Mouse (Mus musculus): ENCODE measurements around the gene Coa6. TPM values are rescaled to one million over a fixed set of nuclear protein-coding genes. Genes with fewer than 3 reads are reported as not detected.

The Coa6 gene
- total and polyA plus RNA-seq, 3 experiments = 26.6 to 30.3 (median 29.1) TPM

GRCm38 (mm10) chr8:126424163-126424562 is 1.8 kb downstream of the Coa6 start:
- no peak overlapping the region for H3K4me2 ChIP-seq (ENCODE audit: insufficient read depth, low read depth, poor library complexity, severe bottlenecking)
- H3K9ac ChIP-seq (ENCODE audit: insufficient read depth, low read depth) = no peak overlapping the region
- no peak overlapping the region for H3K4me3 ChIP-seq (replicated peaks in 1 of 3; ENCODE audit: low read depth in 2 of 3, low read length in 2 of 3, poor library complexity in 1 of 3)
- no peak overlapping the region for H3K27ac ChIP-seq (ENCODE audit: insufficient read depth, low read depth)
- peaks cover 11% of the 10 kb centered on the region for H3K79me2 ChIP-seq (replicated peaks; ENCODE audit: control insufficient read depth, extremely low read depth, insufficient read depth, poor library complexity, severe bottlenecking)
- DNase-seq (ENCODE audit: extremely low read depth) = no peak
- H3K27me3 ChIP-seq (replicated peaks) = no peaks in the 10 kb centered on the region
- no peaks in the 10 kb centered on the region for H3K9me3 ChIP-seq (replicated peaks; ENCODE audit: low read length)
- H3K36me3 ChIP-seq (replicated peaks in 1 of 2; ENCODE audit: control insufficient read depth in 1 of 2, insufficient read depth in 1 of 2, low read length in 1 of 2) = peaks cover 30 to 52% of the 10 kb centered on the region in 2 experiments
- in situ Hi-C loops (cut with MboI; ENCODE audit: low pct_ligation_motif_present, low pct_unique_long_range_greater_than_20kb, low sequenced_read_pairs) = no loop called here
- dilution Hi-C loops (cut with MboI; ENCODE audit: extremely low pct_ligation_motif_present, extremely low pct_unique_long_range_greater_than_20kb, low sequenced_read_pairs) = no loop called here
- TF ChIP-seq KAT2A (IDR thresholded peaks at IDR 0.05; ENCODE audit: insufficient replicate concordance, low read length) (no peak), E2F4 (IDR thresholded peaks at IDR 0.05; ENCODE audit: insufficient replicate concordance, low read depth, low read length) (no peak), SIN3A (IDR thresholded peaks at IDR 0.05; ENCODE audit: low read length) (no peak), CHD1 (IDR thresholded peaks at IDR 0.05; ENCODE audit: low read depth, low read length) (no peak), NRF1 (IDR thresholded peaks at IDR 0.05; ENCODE audit: low read depth, low read length) (no peak), ZKSCAN1 (IDR thresholded peaks at IDR 0.05; ENCODE audit: borderline replicate concordance, low read depth, low read length) (no peak), JUND (conservative IDR thresholded peaks at IDR 0.05; ENCODE audit: low read depth, low read length) (no peak)
- H3K4me1 ChIP-seq (ENCODE audit: control insufficient read depth in 1 of 2, insufficient read depth in 2 of 2) = peaks cover 12 to 29% of the 10 kb centered on the region in 2 experiments

GRCm38 (mm10) chr8:126424946-126425345 is 2.6 kb downstream of the Coa6 start:
- no peak overlapping the region for H3K9ac ChIP-seq (ENCODE audit: insufficient read depth, low read depth)
- H3K27me3 ChIP-seq (replicated peaks) = no peaks in the 10 kb centered on the region
- peaks cover 12 to 29% of the 10 kb centered on the region in 2 experiments for H3K4me1 ChIP-seq (ENCODE audit: control insufficient read depth in 1 of 2, insufficient read depth in 2 of 2)
- H3K4me2 ChIP-seq (ENCODE audit: insufficient read depth, low read depth, poor library complexity, severe bottlenecking) = no peak overlapping the region
- TF ChIP-seq USF1 (IDR thresholded peaks at IDR 0.05; ENCODE audit: low read depth, low read length) (no peak), CHD1 (IDR thresholded peaks at IDR 0.05; ENCODE audit: low read depth, low read length) (no peak)
- no peak for DNase-seq (ENCODE audit: extremely low read depth)
- H3K27ac ChIP-seq (ENCODE audit: insufficient read depth, low read depth) = no peak overlapping the region
- dilution Hi-C loops (cut with MboI; ENCODE audit: extremely low pct_ligation_motif_present, extremely low pct_unique_long_range_greater_than_20kb, low sequenced_read_pairs) = no loop called here
- H3K4me3 ChIP-seq (replicated peaks in 1 of 3; ENCODE audit: low read depth in 2 of 3, low read length in 2 of 3, poor library complexity in 1 of 3) = no peak overlapping the region
- H3K36me3 ChIP-seq (replicated peaks in 1 of 2; ENCODE audit: control insufficient read depth in 1 of 2, insufficient read depth in 1 of 2, low read length in 1 of 2) = peaks cover 38 to 59% of the 10 kb centered on the region in 2 experiments
- in situ Hi-C loops (cut with MboI; ENCODE audit: low pct_ligation_motif_present, low pct_unique_long_range_greater_than_20kb, low sequenced_read_pairs) = no loop called here
- peaks cover 11% of the 10 kb centered on the region for H3K79me2 ChIP-seq (replicated peaks; ENCODE audit: control insufficient read depth, extremely low read depth, insufficient read depth, poor library complexity, severe bottlenecking)
- no peaks in the 10 kb centered on the region for H3K9me3 ChIP-seq (replicated peaks; ENCODE audit: low read length)

- Histone ChIP-seq H3K36me3 (replicated peaks in 1 of 2; ENCODE audit: control insufficient read depth in 1 of 2, insufficient read depth in 1 of 2, low read length in 1 of 2) (peaks cover 66 to 95% of the 10 kb centered on the region in 2 experiments), H3K27me3 (replicated peaks) (no peaks in the 10 kb centered on the region), H3K9me3 (replicated peaks; ENCODE audit: low read length) (no peaks in the 10 kb centered on the region), H3K4me1 (ENCODE audit: control insufficient read depth in 1 of 2, insufficient read depth in 2 of 2) (no peaks in the 10 kb centered on the region), H3K79me2 (replicated peaks; ENCODE audit: control insufficient read depth, extremely low read depth, insufficient read depth, poor library complexity, severe bottlenecking) (no peaks in the 10 kb centered on the region), H3K27ac (ENCODE audit: insufficient read depth, low read depth) (no peak overlapping the region), H3K4me2 (ENCODE audit: insufficient read depth, low read depth, poor library complexity, severe bottlenecking) (no peak overlapping the region), H3K4me3 (replicated peaks in 1 of 3; ENCODE audit: low read depth in 2 of 3, low read length in 2 of 3, poor library complexity in 1 of 3) (no peak overlapping the region), H3K9ac (ENCODE audit: insufficient read depth, low read depth) (no peak overlapping the region)
- TF ChIP-seq ZC3H11A (IDR thresholded peaks at IDR 0.05; ENCODE audit: low read depth, low read length) (no peak), CHD2 (IDR thresholded peaks at IDR 0.05; ENCODE audit: low read length) (no peak), MAZ (IDR thresholded peaks at IDR 0.05; ENCODE audit: low read depth, low read length) (no peak), POLR2A (IDR thresholded peaks at IDR 0.05; ENCODE audit: low read depth, low read length) (no peak), MXI1 (IDR thresholded peaks at IDR 0.05; ENCODE audit: low read depth, low read length) (no peak), ZMIZ1 (IDR thresholded peaks at IDR 0.05; ENCODE audit: low read depth, low read length) (no peak)
- DNase-seq (ENCODE audit: extremely low read depth) = no peak
- dilution Hi-C loops (cut with MboI; ENCODE audit: extremely low pct_ligation_motif_present, extremely low pct_unique_long_range_greater_than_20kb, low sequenced_read_pairs) = no loop called here
- in situ Hi-C loops (cut with MboI; ENCODE audit: low pct_ligation_motif_present, low pct_unique_long_range_greater_than_20kb, low sequenced_read_pairs) = no loop called here
These were observed 7.3 kb downstream of the Coa6 start for GRCm38 (mm10) chr8:126429635-126430034.

All from CH12.LX (cell line).